Mouse (Mus musculus): ENCODE results near the gene Cd72. TPM values are rescaled to one million over a fixed set of nuclear protein-coding genes. Genes with fewer than 3 reads are reported as not detected.

Cd72 gene
- 2.9 and 3.4 TPM in 2 replicates for polyA plus RNA-seq (2014; fragmentation: Nextera tagmentation; extraction: Ambion mirVana)

- no peak within 1 kb of the TSS for H3K27ac ChIP-seq (ENCODE audit: low read depth, low read length)
- 29% methylated on average over 20 of the region's 20 CpGs for WGBS
Measured at GRCm38 (mm10) chr4:43454041-43454836, at the start of gene Cd72. TSS of gene Cd72 (minus strand) at chr4:43454628.

DNA sequence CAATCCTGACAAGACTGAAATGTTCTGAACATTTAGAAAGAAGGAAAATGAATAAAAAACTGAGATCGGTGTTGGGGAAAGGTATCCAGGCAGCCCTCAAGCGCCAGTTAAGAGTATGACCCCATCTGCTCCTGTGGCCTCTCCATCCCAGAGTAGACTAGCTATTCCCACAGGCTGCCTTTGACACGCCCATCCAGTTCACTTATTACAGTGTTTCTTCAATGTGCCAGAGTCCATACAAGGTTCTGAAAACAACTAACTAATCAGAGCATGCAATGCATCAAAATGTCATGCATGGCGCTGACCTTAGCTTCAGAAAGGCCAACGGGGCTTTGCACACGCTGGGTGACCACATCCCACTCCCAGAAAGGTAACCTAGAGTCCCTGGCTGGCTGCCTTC is 49.1 kb upstream of the Cd72 start:
- Histone ChIP-seq H3K4me1 (ENCODE audit: control insufficient read depth, insufficient read depth, low read length) (peaks cover 8% of the 10 kb centered on the region), H3K27me3 (ENCODE audit: control insufficient read depth, insufficient read depth, low read length) (peaks cover 15% of the 10 kb centered on the region), H3K27ac (ENCODE audit: low read depth, low read length) (no peak overlapping the region), H3K9ac (ENCODE audit: low read length) (no peak overlapping the region), H3K36me3 (ENCODE audit: control insufficient read depth, insufficient read depth, low read length) (no peaks in the 10 kb centered on the region), H3K4me2 (no peak overlapping the region), H3K4me3 (ENCODE audit: low read depth, low read length) (no peak overlapping the region), H3K9me3 (ENCODE audit: control insufficient read depth, low read length) (no peaks in the 10 kb centered on the region)
- WGBS = 87% methylated on average over 6 of the region's 6 CpGs
- ATAC-seq (ENCODE audit: low FRiP score) (no peak), DNase-seq (ENCODE audit: low spot score, missing footprints) (no peak)

More at GRCm38 (mm10) chr4:43454041-43454836, at the start of gene Cd72:
- Histone ChIP-seq H3K4me3 (ENCODE audit: low read depth, low read length) (peak within 1 kb of the TSS; percentile 22; the same call in 1 of the 2 replicates), H3K4me1 (ENCODE audit: control insufficient read depth, insufficient read depth, low read length) (peaks cover 4% of the 10 kb centered on the region; the same call in 1 of the 2 replicates), H3K27me3 (ENCODE audit: control insufficient read depth, insufficient read depth, low read length) (peaks cover 15% of the 10 kb centered on the region), H3K9me3 (ENCODE audit: control insufficient read depth, low read length) (no peaks in the 10 kb centered on the region), H3K36me3 (ENCODE audit: control insufficient read depth, insufficient read depth, low read length) (no peaks in the 10 kb centered on the region), H3K4me2 (peak within 1 kb of the TSS; percentile 41), H3K9ac (ENCODE audit: low read length) (peak within 1 kb of the TSS; percentile 3)
- DNase-seq (ENCODE audit: low spot score, missing footprints) = peak; percentile 88
- ATAC-seq (ENCODE audit: low FRiP score) = peak; percentile 27; the same call in 1 of the 2 replicates

DNA sequence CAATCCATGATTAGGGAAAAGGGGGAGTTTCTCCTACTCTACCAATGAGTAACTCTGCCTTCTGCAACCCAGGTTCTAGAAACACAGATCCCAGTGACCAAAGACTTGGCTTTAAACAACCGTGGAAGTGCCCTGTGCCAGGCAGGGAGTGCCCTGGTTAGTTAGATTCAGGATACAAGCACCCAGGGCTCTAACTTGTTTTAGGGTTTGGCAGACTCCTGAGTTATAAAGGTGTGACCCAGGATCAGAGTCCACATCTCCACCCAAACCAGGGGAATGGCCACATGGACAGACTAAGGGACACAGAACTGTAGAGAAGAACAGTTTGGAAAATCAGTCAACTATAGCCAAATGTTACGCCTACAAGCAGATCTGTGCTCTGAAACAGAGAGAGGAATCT is 48.6 kb upstream of the Cd72 start:
- no peak overlapping the region for H3K4me2 ChIP-seq
- DNase-seq (ENCODE audit: low spot score, missing footprints) (no peak), ATAC-seq (ENCODE audit: low FRiP score) (no peak)
- H3K27me3 ChIP-seq (ENCODE audit: control insufficient read depth, insufficient read depth, low read length) = peaks cover 14% of the 10 kb centered on the region
- H3K4me3 ChIP-seq (ENCODE audit: low read depth, low read length) = no peak overlapping the region
- H3K27ac ChIP-seq (ENCODE audit: low read depth, low read length) = no peak overlapping the region
- no peak overlapping the region for H3K9ac ChIP-seq (ENCODE audit: low read length)
- no peaks in the 10 kb centered on the region for H3K9me3 ChIP-seq (ENCODE audit: control insufficient read depth, low read length)
- 78% methylated on average over 2 of the region's 2 CpGs for WGBS
- peaks cover 10% of the 10 kb centered on the region for H3K4me1 ChIP-seq (ENCODE audit: control insufficient read depth, insufficient read depth, low read length)
- no peaks in the 10 kb centered on the region for H3K36me3 ChIP-seq (ENCODE audit: control insufficient read depth, insufficient read depth, low read length)

DNA sequence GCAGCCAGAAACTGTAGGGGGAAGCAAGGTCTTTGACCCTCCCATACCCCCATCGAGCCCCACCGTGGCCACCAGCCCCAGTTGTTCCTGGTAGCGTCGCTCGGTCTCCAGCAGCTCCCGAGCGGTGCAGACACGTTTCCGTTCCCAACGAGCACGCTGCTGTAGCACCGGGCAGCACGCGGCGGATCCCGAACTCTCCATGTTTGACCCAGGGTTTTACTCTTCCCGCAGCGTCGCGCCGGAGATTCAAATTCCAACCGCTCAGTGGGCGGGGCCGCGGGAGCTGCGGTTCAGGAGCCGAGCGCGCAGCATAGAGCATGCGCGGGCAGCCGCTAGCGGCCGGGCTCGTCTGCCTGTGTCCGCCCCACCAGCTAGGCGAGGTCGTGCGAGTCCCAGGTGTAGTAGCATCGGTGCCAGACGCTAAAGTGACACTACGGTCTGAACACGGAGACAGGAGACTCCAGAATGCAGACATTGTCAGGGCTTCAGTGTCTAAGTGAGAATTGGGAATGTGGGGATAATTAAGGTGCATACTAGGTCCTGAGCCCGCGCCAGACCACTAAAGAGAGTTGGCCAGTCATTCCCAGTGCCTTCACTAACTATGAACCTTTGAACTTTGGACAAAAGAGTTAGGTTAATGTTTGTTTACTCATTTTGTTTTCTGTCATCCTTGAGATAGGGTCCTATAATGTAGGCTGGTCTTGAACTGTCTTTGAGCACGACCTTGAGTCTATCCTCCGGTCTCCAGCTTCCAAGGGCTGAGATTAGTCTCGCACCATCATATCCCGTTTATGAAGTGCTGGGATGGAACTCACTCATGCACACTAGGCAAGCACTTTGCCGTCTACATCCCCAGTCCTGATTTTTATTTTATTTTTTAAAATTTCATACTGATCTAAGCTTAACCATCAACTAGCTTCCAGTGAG is 45.2 kb upstream of the Cd72 start, which contains the start of gene Arhgef39:
Arhgef39 (minus strand) TSS at position 289 of the 927 bp plus-strand sequence.
- Histone ChIP-seq H3K4me1 (ENCODE audit: control insufficient read depth, insufficient read depth, low read length) (peaks cover 25% of the 10 kb centered on the region), H3K4me2 (peak within 1 kb of the TSS; percentile 75), H3K9ac (ENCODE audit: low read length) (peak within 1 kb of the TSS; percentile 70), H3K36me3 (ENCODE audit: control insufficient read depth, insufficient read depth, low read length) (no peaks in the 10 kb centered on the region), H3K9me3 (ENCODE audit: control insufficient read depth, low read length) (no peaks in the 10 kb centered on the region), H3K27me3 (ENCODE audit: control insufficient read depth, insufficient read depth, low read length) (no peaks in the 10 kb centered on the region), H3K4me3 (ENCODE audit: low read depth, low read length) (peak within 1 kb of the TSS; percentile 57), H3K27ac (ENCODE audit: low read depth, low read length) (no peak within 1 kb of the TSS)
- DNase-seq (ENCODE audit: low spot score, missing footprints) (peak; percentile 99), ATAC-seq (ENCODE audit: low FRiP score) (peak; percentile 89)
- 9% methylated on average over 50 of the region's 50 CpGs for WGBS

- H3K9ac ChIP-seq (ENCODE audit: low read length) = peak overlapping the region; percentile 70
- H3K27me3 ChIP-seq (ENCODE audit: control insufficient read depth, insufficient read depth, low read length) = no peaks in the 10 kb centered on the region
- no peaks in the 10 kb centered on the region for H3K9me3 ChIP-seq (ENCODE audit: control insufficient read depth, low read length)
- 16% methylated on average over 8 of the region's 8 CpGs for WGBS
- H3K27ac ChIP-seq (ENCODE audit: low read depth, low read length) = no peak overlapping the region
- peaks cover 30% of the 10 kb centered on the region for H3K4me1 ChIP-seq (ENCODE audit: control insufficient read depth, insufficient read depth, low read length)
- H3K4me3 ChIP-seq (ENCODE audit: low read depth, low read length) = peak overlapping the region; percentile 57
- peak overlapping the region; percentile 75 for H3K4me2 ChIP-seq
- peak; percentile 45; the same call in 1 of the 2 replicates for ATAC-seq (ENCODE audit: low FRiP score)
- peak; percentile 90 for DNase-seq (ENCODE audit: low spot score, missing footprints)
- H3K36me3 ChIP-seq (ENCODE audit: control insufficient read depth, insufficient read depth, low read length) = no peaks in the 10 kb centered on the region
Measured at GRCm38 (mm10) chr4:43498983-43499382, 44.6 kb upstream of the Cd72 start.

GRCm38 (mm10) chr4:43497946-43498345 is 43.5 kb upstream of the Cd72 start:
- ATAC-seq (ENCODE audit: low FRiP score) (no peak), DNase-seq (ENCODE audit: low spot score, missing footprints) (no peak)
- Histone ChIP-seq H3K9ac (ENCODE audit: low read length) (peak overlapping the region; percentile 7; the same call in 1 of the 2 replicates), H3K4me3 (ENCODE audit: low read depth, low read length) (peak overlapping the region; percentile 57; the same call in 1 of the 2 replicates), H3K9me3 (ENCODE audit: control insufficient read depth, low read length) (no peaks in the 10 kb centered on the region), H3K27me3 (ENCODE audit: control insufficient read depth, insufficient read depth, low read length) (no peaks in the 10 kb centered on the region), H3K36me3 (ENCODE audit: control insufficient read depth, insufficient read depth, low read length) (no peaks in the 10 kb centered on the region), H3K27ac (ENCODE audit: low read depth, low read length) (no peak overlapping the region), H3K4me2 (peak overlapping the region; percentile 75), H3K4me1 (ENCODE audit: control insufficient read depth, insufficient read depth, low read length) (peaks cover 30% of the 10 kb centered on the region)
- 81% methylated on average over 4 of the region's 4 CpGs for WGBS

GRCm38 (mm10) chr4:43497405-43497804 is 43.0 kb upstream of the Cd72 start:
- H3K9ac ChIP-seq (ENCODE audit: low read length) = no peak overlapping the region
- peak overlapping the region; percentile 75; the same call in 1 of the 2 replicates for H3K4me2 ChIP-seq
- H3K36me3 ChIP-seq (ENCODE audit: control insufficient read depth, insufficient read depth, low read length) = no peaks in the 10 kb centered on the region
- ATAC-seq (ENCODE audit: low FRiP score) = no peak
- peaks cover 30% of the 10 kb centered on the region for H3K4me1 ChIP-seq (ENCODE audit: control insufficient read depth, insufficient read depth, low read length)
- H3K9me3 ChIP-seq (ENCODE audit: control insufficient read depth, low read length) = no peaks in the 10 kb centered on the region
- no peak overlapping the region for H3K27ac ChIP-seq (ENCODE audit: low read depth, low read length)
- H3K27me3 ChIP-seq (ENCODE audit: control insufficient read depth, insufficient read depth, low read length) = no peaks in the 10 kb centered on the region
- no peak overlapping the region for H3K4me3 ChIP-seq (ENCODE audit: low read depth, low read length)
- DNase-seq (ENCODE audit: low spot score, missing footprints) = no peak
- WGBS = 94% methylated on average over 8 of the region's 8 CpGs

DNA sequence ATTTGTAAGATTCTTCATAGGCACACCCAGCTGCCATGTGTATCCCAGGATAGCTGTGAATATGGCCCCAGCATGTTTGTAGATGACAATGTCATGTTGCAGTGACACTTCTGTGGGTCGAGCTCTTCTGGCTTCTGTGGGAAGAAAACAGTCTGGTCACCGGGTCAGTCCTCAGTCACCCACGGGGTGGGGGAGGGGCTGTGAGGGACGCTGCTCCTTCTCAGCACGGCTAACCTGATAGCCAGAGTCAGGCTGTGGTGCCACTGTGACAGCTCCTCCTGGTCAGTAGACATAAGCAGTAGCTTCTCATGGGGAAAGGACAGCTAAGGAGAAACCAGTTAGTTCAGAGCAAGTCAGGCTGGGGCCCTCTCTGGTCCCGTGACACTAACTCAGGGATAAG is 42.2 kb upstream of the Cd72 start:
- no peak for ATAC-seq (ENCODE audit: low FRiP score)
- H3K27me3 ChIP-seq (ENCODE audit: control insufficient read depth, insufficient read depth, low read length) = no peaks in the 10 kb centered on the region
- WGBS = 46% methylated on average over 6 of the region's 6 CpGs
- H3K27ac ChIP-seq (ENCODE audit: low read depth, low read length) = no peak overlapping the region
- peak; percentile 83 for DNase-seq (ENCODE audit: low spot score, missing footprints)
- H3K9ac ChIP-seq (ENCODE audit: low read length) = no peak overlapping the region
- H3K9me3 ChIP-seq (ENCODE audit: control insufficient read depth, low read length) = no peaks in the 10 kb centered on the region
- no peak overlapping the region for H3K4me3 ChIP-seq (ENCODE audit: low read depth, low read length)
- H3K36me3 ChIP-seq (ENCODE audit: control insufficient read depth, insufficient read depth, low read length) = no peaks in the 10 kb centered on the region
- H3K4me2 ChIP-seq = 0 out of 2 replicates have a peak overlapping the region, but pooled peaks have one; percentile 16
- H3K4me1 ChIP-seq (ENCODE audit: control insufficient read depth, insufficient read depth, low read length) = peaks cover 30% of the 10 kb centered on the region

Data from midbrain, embryonic 11.5 days (tissue).